Mouse (Mus musculus) liver, adult 10 weeks (tissue): ENCODE measurements around the gene Gbp2b. TPM values are rescaled to one million over a fixed set of nuclear protein-coding genes. Genes with fewer than 3 reads are reported as not detected.

Experiments used
- polyA plus RNA-seq: library from polyadenylated mRNA; stranded (reverse); fragments of 350-450 nt; fragmentation: Illumina TruSeq; extraction: RNeasy Lipid Tissue Mini Kit (QIAGEN cat#74804); gene quantifications from one replicate; pipeline ENCODE4 v1.2.3, GENCODE M21; 2014; ENCODE audit warnings: low read depth, low replicate concordance

Gbp2b gene
- 3.6 TPM for polyA plus RNA-seq

GRCm38 (mm10) chr3:142594547-142594946 is at the start of gene Gbp2b:
Gene Gbp2b (plus strand): TSS chr3:142594847.

GRCm38 (mm10) chr3:142559632-142560228 is 34.9 kb upstream of the Gbp2b start, which contains the start of gene Gbp3:
Gene Gbp3 (plus strand): TSS chr3:142560026.

DNA sequence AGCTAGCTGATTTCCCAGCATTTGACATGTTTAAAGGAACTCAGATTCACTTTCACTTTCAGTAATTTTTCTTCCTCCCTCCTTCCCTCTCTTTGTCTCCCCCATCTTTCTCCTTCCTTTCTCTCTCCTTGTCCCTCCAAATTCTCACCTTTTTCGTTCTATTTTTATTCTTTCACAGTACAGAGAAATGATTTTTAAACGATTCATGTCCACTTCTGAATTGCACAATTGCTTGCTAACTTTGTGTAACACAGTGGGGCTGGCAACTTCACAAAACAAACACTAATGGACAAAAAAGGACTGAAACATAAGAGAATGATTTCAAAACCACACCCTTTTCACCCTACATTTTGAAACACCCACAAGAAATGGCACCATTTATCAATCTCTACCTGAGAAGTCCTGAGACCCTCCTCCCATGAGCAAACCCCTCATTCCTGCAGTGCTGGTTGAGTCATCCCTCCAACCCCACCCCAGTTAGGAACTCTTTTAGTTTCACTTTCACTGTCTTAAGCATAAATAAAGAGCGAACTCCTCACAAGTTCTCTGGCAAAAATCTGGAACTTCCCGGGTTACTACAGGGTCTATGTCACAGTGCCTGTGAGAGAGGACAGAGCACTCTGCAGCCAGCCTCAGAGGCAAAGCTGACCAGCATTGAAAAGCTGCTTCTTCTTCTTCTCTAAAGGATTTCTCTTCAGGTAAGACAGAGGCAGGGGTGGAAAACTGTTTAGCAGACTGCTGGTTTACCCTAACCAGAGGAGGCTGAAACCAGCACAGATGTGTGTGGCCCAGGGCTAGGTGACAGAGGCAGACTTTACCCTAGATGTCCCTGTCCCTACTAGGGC is 25.7 kb downstream of the Gbp2b start, which contains the start of gene Gbp2:
Gbp2 (plus strand) TSS at position 492 of the 845 bp plus-strand sequence.

Other genes starting within 250 kb of the Gbp2b start
- 46.0 TPM for gene Pdlim5, start 199.2 kb upstream of the Gbp2b start, polyA plus RNA-seq
- 2.3 TPM for gene Gbp5, start 100.9 kb upstream of the Gbp2b start, polyA plus RNA-seq
- 18.1 TPM for gene Gbp7, start 64.5 kb upstream of the Gbp2b start, polyA plus RNA-seq
- 14.5 TPM for gene Gbp3, start 34.8 kb upstream of the Gbp2b start, polyA plus RNA-seq
- 9.5 TPM for gene Gbp2, start 25.8 kb downstream of the Gbp2b start, polyA plus RNA-seq
- 627 TPM for gene Kyat3, start 106.2 kb downstream of the Gbp2b start, polyA plus RNA-seq
- 28.3 TPM for gene Gtf2b, start 170.2 kb downstream of the Gbp2b start, polyA plus RNA-seq